Mouse (Mus musculus): ENCODE data around the gene Wdr20.

Wdr20 gene

GRCm38 (mm10) chr12:110819367-110819766 is 81.6 kb downstream of the Wdr20 start:
- no peak for DNase-seq (ENCODE audit: low read depth, low spot score)

GRCm38 (mm10) chr12:110821787-110822186 is 84.0 kb downstream of the Wdr20 start:
- no peak for DNase-seq (ENCODE audit: low read depth, low spot score)

GRCm38 (mm10) chr12:110822366-110822765 is 84.6 kb downstream of the Wdr20 start:
- DNase-seq (ENCODE audit: low read depth, low spot score), result no peak

GRCm38 (mm10) chr12:110828908-110829307 is 91.2 kb downstream of the Wdr20 start:
- no peak for DNase-seq (ENCODE audit: low read depth, low spot score)

GRCm38 (mm10) chr12:110830293-110831024 is 92.7 kb downstream of the Wdr20 start:
- DNase-seq (ENCODE audit: low read depth, low spot score), result no peak

GRCm38 (mm10) chr12:110835182-110835581 is 97.4 kb downstream of the Wdr20 start:
- no peak for DNase-seq (ENCODE audit: low read depth, low spot score)

- DNase-seq (ENCODE audit: low read depth, low spot score), result no peak
Observed at GRCm38 (mm10) chr12:110836729-110837128, 99.0 kb downstream of the Wdr20 start.

GRCm38 (mm10) chr12:110837192-110837841 is 99.6 kb downstream of the Wdr20 start:
- DNase-seq (ENCODE audit: low read depth, low spot score), result no peak

GRCm38 (mm10) chr12:110837850-110838249 is 100.1 kb downstream of the Wdr20 start:
- DNase-seq (ENCODE audit: low read depth, low spot score), result no peak

GRCm38 (mm10) chr12:110840348-110841198 is 102.8 kb downstream of the Wdr20 start, which contains the start of gene Mok:
Mok (minus strand) TSS chr12:110840939.
- peak; percentile 90 for DNase-seq (ENCODE audit: low read depth, low spot score)

GRCm38 (mm10) chr12:110841731-110842493 is 104.2 kb downstream of the Wdr20 start:
- DNase-seq (ENCODE audit: low read depth, low spot score), result no peak

GRCm38 (mm10) chr12:110843194-110844048 is 105.7 kb downstream of the Wdr20 start:
- DNase-seq (ENCODE audit: low read depth, low spot score), result peak; percentile 68

GRCm38 (mm10) chr12:110844227-110845130 is 106.7 kb downstream of the Wdr20 start:
- no peak for DNase-seq (ENCODE audit: low read depth, low spot score)

GRCm38 (mm10) chr12:110845131-110845880 is 107.6 kb downstream of the Wdr20 start:
- DNase-seq (ENCODE audit: low read depth, low spot score), result peak; percentile 92

- DNase-seq (ENCODE audit: low read depth, low spot score), result no peak
Observed at GRCm38 (mm10) chr12:110846191-110846765, 108.5 kb downstream of the Wdr20 start.

GRCm38 (mm10) chr12:110850010-110850928 is 112.5 kb downstream of the Wdr20 start, which contains the start of gene Zfp839:
Zfp839 (plus strand) TSS chr12:110850253.
- DNase-seq (ENCODE audit: low read depth, low spot score), result no peak

GRCm38 (mm10) chr12:110850929-110851256 is 113.1 kb downstream of the Wdr20 start:
- DNase-seq (ENCODE audit: low read depth, low spot score), result no peak
